Mouse (Mus musculus) midbrain, embryonic 11.5 days (tissue): ENCODE data around the gene Col6a2. TPM values are rescaled to one million over a fixed set of nuclear protein-coding genes. Genes with fewer than 3 reads are reported as not detected.

Source experiments
- polyA plus RNA-seq: library from polyadenylated mRNA; unstranded; fragments of >200 nt; fragmentation: Nextera tagmentation; extraction: Ambion mirVana; gene quantifications from 2 replicates; pipeline ENCODE4 v1.2.1, GENCODE M21; 2014

Gene Col6a2
- polyA plus RNA-seq, 1 experiment from 2014 or later, result 10.7 TPM

Other genes with a start within 250 kb of the Col6a2 start
- not detected in 2 replicates for gene AC141477.1, start 183.2 kb downstream of the Col6a2 start, polyA plus RNA-seq
- gene Pcnt, start 180.8 kb downstream of the Col6a2 start, polyA plus RNA-seq, result 15.6 and 16.4 TPM in 2 replicates
- not detected in 2 replicates for gene 2610028H24Rik, start 174.5 kb downstream of the Col6a2 start, polyA plus RNA-seq
- 66.8 and 68.6 TPM in 2 replicates for gene Mcm3ap, start 154.7 kb downstream of the Col6a2 start, polyA plus RNA-seq
- 5.7 and 6.1 TPM in 2 replicates for gene Ybey, start 154.5 kb downstream of the Col6a2 start, polyA plus RNA-seq
- gene Lss, start 92.0 kb downstream of the Col6a2 start, polyA plus RNA-seq, result 43.7 and 47.4 TPM in 2 replicates
- gene Spatc1l, start 61.4 kb downstream of the Col6a2 start, polyA plus RNA-seq, result not detected in 2 replicates
- not detected in 2 replicates for gene Ftcd, start 48.0 kb downstream of the Col6a2 start, polyA plus RNA-seq
- gene Col6a1, start 102.5 kb upstream of the Col6a2 start, polyA plus RNA-seq, result 12.8 and 12.9 TPM in 2 replicates